8 mouse cellular contexts compared by ENCODE assay signal in genomic region chr7:25462033-25462337, GRCm38 (mm10). TPM values are rescaled to one million over a fixed set of nuclear protein-coding genes. Genes with fewer than 3 reads are reported as not detected.
"Had no signal": no experiment of that assay in that cellular context is flagged by ENCODE, and none has a peak within 500 bp of the region (broad histone marks: within the 10 kb centered on the region; RNA-seq: fewer than 3 reads in every experiment).

No protein-coding gene starts in this region.

RNA-seq across cellular contexts. Expression of gene Ceacam1, which starts 15.4 kb away (rescaled TPM):
- polyA plus RNA-seq: myocyte had no signal

RNA-seq across cellular contexts. Expression of gene Cxcl17, which starts 49.3 kb away (rescaled TPM):
- total RNA-seq: megakaryocyte, adult 5-6 weeks; megakaryocyte-erythroid progenitor cell, adult 5-6 weeks had no signal
- polyA plus RNA-seq: liver, embryonic 15.5 days; liver, postnatal 0 days; neural tube, embryonic 11.5 days; spleen, adult 2 months; testis, adult 2 months had no signal
